Mouse (Mus musculus) adrenal gland, adult 18-20 months (tissue): Measurements from ENCODE around the gene Sox21. TPM values are rescaled to one million over a fixed set of nuclear protein-coding genes. Genes with fewer than 3 reads are reported as not detected.

Experiments used
- DNase-seq, 2 experiments: peaks; one replicate each; pipeline ENCODE4 v3.0.0; 2021 to 2022; ENCODE audit warnings: low spot score in 2 of 2
- long read RNA-seq, 2 experiments: library from polyadenylated mRNA; stranded (forward); transcript quantifications; one replicate each; pipeline ENCODE4 v2.0.0; 2021
- total RNA-seq, 2 experiments: library from RNA; stranded (reverse); gene quantifications; 1 replicate in 1 of 2; 2 replicates in 1 of 2; pipeline ENCODE4 v1.2.3; 2021

The Sox21 gene
- total RNA-seq = not detected
- long read RNA-seq, experiment 1 = 0 reads
- long read RNA-seq, experiment 2 = 0 reads

DNA sequence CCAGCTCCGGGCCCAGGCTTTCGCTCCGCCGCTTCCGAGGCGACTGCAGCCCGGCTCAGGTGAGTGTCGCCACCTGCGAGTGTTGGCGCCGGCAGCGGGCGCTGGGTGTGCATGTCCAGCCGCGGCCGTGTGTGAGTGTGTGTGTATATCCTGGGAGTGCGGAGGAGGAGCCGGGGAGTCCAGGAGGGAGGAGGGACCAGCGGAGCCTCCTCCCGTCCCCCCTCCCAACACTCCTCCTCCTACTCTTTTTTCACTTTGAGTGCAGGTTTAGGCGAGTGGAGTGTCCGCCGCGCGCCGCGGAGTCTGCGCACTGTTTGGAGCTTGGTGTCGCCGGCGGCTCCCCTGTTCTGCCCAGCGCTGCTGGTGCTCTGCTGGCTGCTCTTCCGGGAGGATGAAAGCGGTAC, at the start of gene Sox21:
Gene Sox21 (minus strand): TSS at position 145 of the 404 bp plus-strand sequence.
- DNase-seq = peak in 1 of 2 experiments; percentile 22

DNA sequence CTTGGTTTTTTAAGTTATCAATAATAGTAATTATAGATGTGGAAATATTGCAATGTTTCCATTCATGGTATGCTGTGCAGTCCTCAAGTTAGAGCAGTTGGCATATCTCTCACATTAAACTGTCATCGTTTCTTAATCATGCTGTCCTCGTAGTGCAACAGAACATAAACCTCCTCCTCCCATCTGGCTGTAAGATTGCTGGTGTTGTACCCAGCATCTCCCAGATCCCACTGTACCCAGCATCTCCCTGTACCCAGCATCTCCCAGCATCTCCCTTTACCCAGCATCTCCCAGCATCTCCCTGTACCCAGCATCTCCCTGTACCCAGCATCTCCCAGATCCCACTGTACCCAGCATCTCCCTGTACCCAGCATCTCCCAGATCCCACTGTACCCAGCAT, 49.3 kb upstream of the Sox21 start:
- no peak for DNase-seq

DNA sequence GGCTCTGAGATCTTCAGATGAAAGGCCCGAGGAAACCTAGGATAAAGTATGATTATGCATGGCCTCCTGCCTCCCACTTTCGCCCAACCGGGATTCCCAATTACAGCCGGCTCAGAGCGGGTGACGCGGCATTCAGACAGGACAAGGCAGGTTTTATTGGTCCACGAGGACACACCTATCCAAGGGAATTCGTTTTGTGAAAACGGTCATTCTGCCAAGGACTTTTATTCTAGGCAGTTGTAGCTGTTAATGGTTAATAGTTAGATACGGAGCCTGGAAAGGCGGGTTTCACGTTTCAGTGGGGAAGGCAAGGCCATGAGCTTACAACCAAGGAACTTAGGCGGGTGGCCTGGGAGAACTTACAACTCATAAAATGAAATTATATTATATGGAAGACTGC, 46.1 kb upstream of the Sox21 start:
- DNase-seq = no peak

DNA sequence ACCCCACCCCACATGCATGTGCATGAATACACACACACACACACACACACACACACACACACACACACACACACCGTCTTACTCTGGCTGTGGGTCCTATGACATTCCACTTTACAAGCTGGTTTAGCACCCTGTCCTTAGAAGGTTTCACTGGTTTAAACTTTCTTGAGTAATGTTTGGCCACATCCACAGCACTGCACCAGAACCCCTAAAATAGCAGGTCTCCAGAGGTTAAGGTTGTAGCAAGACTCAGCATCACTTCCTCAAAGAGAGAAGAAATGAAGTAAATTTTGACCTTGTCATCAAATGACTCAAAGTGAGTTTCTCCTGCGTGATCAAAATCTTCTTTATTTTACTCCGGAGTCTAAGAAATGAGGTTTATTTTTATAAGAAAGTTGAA, 45.4 kb upstream of the Sox21 start:
- DNase-seq = no peak

DNA sequence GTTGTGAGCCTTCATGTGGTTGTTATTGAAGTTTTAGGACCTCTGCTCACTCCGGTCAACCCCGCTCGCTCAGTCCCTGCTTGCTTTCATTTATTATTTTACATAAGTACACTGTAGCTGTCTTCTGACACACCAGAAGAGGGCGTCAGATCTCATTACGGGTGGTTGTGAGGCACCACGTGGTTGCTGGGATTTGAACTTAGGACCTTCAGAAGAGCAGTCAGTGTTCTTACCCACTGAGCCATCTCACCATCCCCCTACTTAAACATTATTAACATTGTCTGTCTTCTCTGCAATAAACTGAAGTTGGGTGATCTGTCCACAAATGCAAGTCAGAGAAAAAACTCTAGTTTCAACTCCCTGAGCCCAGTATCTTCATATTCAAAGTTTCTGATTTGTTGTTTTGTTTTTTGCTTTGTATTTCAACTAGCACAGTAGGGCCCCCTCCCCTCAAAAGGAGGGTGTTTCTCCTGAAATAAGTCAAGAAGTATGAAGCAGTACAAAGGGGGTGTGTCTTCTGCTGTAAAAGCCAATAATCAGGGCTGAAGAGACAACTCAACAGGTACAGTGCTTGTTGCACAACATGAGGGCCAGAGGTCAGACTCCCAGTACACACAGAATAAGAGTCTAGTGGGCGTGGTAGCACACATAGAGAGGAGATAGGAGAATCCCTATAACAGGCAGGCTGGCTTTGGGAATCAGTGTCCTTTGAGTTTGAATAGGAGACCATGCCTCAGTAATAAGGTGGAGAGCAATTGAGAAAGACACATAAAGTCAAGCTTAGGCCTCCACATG, 41.1 kb upstream of the Sox21 start:
- no peak for DNase-seq

DNA sequence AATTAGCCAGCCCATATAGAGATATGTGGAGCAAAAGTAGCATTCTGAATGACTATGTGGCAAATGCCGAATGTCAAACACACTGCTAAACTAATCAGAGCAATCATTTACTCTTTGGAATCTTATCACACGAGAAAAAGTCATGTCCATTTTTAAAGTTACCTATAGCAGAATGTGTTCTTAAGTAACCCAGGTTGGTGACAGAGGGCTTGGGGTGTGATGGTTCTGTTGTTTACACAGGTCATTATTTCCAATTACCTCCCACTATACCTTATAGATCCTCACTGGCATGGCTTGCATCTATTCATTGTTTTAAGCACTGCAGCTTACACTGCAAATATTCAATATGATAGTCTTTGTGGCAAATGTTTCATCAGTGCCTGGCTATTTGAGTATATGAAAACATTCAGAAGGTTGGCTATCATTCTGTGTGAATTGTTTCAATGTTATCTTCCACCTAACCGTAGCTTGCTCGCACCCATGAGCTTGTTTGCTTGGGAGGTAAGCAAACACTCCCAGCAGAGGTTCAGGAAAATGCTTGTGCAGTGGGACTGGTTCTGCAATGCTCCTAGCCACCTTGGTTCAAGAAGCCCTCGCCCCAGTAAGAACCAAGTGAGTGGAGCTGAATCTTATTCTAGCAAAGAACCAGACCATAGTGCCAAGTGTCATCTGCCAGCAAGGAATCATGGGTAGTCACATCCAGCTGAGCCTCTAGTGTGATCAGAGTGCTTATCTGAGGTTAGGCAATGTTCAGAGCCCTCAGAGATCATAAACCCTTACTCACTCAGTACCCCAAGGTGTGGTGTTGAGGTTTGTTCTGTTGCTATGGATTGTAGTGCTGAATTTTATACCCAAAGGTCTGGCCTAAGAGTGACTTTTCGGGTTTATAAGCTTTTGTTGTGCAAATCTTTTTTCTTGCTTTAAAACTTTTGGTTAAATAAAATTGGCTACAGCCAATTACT, 36.0 kb upstream of the Sox21 start:
- DNase-seq = no peak

DNA sequence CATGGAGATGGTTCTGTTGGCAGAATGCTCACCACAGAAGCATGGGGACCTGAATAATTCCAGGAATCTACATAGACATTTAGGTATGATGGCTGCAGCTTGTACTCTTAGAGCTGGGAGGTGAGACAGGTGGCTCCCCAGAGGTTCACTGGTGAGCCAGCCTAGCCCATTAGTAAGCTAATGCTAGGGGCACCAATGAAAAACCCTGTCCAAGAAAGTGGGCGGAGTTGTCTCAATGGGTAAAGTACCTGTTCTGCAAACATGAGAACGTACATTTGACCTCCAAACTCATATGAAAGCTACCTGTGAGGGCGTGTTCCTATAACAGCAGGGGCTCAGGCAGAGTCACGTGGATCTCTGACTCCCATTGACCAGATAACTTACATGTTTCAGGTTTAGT, 32.0 kb upstream of the Sox21 start:
- no peak for DNase-seq

DNA sequence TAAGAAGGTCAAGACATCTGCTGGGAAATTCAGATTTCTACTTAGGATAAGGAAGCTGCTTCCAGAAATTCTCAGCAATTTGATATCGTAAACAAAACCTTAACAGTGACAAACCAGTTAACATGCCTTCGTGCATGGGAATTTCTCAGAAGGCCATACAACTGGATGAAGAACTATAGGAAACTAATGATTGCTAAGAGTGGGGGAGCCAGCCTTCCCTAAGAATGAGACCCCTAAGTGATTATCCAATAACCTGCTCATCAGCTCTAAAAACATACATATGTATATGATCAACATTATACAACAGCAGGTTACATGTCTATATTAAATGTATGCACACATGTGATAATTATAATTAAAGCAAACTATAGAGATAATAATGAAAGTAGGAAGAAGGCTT, 29.8 kb upstream of the Sox21 start, which contains the start of gene Gm9376:
Gene Gm9376 (plus strand): TSS at position 301 of the 400 bp plus-strand sequence.
- no peak for DNase-seq

DNA sequence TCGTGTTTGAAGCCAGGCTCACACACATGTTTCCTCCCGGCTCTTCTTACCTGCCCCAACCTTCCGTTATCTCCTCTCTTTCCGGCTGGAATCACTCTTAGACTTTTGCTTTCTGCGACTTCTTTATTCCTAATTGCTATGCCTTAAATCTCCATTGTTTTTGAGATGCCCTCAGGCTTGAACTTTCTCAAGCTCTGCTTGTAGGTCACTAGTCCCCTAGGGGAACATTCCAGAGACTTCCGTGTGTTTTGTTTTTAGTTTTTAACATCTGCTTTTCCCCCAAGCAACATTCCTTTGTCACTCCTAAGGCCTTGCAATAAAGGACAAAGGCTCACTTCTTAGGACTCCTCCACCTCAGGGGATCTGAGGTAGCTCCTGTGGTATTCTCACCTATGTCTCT, 16.6 kb upstream of the Sox21 start:
- no peak for DNase-seq

DNA sequence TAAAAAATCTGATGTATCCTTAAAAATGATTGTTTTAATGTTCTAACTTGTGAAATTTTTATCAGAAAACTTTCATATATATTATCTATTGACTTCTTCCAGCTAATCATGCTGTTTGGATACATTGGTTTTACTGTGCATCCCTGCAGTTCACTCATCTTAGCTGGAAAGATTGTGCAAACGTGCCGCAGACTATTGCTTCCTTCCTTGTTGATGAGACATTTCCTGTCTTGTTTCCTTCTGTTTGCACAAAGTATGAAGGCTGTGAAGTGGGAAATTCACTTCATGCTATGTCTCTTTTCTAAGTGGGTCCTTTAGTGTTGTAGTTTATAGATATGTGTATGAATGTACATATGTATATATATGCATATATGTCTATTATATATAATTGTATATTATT, 4.6 kb upstream of the Sox21 start:
- DNase-seq = no peak

DNA sequence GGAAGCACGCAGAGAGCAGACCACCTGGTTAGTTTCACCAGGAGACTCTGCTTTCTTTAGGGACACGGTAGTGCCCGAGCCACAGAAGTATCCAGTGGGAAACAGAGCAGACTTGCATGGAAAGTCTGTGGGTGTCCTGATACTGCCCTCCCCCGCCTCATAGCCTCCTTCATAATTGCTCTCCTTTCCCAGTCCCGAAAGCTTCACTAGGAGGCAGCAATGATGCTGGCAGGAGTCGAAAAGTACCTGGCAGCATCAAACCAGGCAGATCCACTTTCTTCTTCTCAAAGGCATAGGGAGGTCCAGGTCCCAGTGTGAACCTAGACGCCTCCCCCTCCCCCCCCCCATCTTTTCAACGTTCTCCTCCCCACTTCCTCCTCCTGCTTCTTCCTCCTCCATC, 2.5 kb upstream of the Sox21 start:
- no peak for DNase-seq

DNA sequence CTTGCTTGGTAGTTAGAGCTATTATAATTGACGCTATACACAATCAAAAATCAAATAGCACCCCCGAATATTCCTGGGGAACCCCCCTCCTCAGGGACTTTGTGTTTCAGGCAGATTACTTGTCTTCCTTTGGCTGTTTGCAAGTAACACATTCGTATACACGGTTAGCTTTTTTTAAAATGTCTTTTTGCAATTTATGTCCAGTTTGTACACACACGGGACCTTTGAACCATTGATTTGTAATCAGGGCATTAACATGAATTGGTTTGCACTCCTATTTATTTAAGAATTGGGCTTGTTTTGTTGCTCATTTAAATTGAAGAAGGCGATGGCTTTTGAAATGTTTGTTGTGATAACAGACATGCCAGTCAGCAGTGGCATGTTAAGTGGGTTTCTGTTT, 956 bp upstream of the Sox21 start:
- DNase-seq = no peak

DNA sequence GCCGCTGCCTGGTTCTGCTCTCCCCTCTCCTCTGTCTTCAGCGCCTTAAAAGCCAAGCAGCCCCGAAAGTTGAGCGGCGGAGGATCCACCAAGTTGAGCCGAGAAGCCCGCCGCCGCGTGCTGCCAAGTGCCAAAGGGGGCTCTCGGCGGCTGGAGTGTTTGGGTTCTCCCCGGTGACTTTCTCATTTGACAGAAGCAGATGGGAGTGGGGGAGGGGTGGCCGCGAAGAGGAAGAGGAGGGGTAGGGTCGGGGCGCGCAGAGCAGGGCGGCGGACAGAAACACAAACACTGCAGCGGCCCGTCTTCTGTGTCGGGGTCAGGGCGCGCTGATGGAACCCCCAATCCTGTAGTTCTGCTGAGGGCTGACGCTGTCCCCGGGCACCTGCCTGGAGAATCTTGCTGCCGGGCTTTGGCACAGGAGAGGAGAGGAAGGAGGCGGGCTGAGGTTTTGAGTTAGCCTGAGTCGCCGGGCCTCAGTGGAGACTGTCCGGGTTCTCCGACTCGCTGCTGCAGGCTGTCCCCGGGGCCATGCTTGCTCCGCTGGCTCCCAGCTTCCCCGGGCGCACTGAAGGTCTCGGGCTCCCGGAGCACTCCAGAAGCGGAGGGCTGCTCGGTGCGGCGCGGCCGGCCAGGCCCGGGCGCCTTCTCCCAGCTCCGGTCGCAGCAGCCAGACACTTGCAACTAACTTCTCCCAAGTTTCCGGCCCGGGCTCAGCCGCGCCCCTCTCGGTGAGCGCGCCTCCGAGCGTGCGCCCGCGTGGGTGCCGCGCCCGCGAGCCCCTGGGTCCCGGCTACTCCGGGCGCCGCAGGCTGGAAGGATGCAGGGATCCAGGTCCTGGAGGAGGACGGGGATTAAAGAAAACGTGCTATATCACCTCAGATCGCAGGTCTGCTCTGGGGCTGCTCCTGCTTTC, 601 bp downstream of the Sox21 start:
- peak; percentile 23 to 31 for DNase-seq

DNA sequence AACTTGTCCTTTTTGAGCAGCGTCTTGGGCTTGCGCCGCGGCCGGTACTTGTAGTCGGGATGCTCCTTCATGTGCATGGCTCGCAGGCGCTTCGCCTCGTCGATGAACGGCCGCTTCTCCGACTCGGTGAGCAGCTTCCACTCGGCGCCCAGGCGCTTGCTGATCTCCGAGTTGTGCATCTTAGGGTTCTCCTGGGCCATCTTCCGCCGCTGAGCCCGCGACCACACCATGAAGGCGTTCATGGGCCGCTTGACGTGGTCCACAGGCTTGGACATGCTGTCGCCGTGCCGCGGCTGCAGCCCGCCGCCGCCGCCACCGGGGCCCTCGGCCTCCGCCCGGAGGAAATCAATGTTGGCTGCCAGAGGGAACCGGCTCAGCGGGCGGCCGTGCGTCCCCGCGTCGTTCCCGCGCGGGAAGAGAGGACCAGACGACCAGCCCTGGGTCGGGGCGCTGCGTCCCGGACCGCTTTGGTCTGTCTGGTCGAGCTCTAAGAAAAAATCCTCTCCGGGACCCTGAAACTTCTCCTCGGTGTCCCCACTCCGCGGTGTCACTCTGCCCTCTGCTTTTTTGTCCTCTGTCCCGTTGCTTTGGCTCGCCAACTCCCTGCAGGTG, 1.4 kb downstream of the Sox21 start:
- DNase-seq = peak in 1 of 2 experiments; percentile 8

DNA sequence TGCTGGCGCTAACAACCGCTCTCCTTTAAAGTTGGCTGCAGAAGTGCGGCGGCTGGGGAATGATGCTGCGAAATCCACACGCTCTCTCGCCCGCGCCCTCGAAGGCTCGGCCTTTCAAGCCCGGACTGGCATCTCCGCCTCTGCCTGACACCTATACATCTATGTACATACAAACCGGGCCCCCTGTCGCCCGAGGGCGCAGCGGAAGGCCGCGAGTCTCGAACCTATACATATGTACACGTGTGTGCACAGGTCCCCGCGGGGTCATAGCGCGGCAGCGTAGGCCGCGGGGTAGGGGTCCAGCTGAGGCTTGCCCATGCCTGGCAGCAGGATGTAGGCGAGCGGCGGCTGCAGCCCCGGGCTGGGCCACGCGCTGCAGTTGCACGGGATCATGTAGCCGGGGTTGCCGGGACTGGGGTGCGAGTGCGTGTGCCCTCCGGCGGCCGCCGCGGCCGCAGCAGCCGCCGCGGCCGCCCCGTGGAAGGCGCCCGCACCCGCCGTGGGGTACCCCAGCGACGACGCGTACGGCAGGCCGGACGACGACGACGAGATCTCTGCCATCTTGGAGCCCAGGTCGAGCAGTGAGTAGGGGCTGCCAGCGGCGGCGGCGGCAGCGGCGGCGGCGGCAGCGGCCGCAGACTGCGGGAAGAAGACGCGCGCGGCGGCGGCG, 2.2 kb downstream of the Sox21 start:
- DNase-seq = no peak

DNA sequence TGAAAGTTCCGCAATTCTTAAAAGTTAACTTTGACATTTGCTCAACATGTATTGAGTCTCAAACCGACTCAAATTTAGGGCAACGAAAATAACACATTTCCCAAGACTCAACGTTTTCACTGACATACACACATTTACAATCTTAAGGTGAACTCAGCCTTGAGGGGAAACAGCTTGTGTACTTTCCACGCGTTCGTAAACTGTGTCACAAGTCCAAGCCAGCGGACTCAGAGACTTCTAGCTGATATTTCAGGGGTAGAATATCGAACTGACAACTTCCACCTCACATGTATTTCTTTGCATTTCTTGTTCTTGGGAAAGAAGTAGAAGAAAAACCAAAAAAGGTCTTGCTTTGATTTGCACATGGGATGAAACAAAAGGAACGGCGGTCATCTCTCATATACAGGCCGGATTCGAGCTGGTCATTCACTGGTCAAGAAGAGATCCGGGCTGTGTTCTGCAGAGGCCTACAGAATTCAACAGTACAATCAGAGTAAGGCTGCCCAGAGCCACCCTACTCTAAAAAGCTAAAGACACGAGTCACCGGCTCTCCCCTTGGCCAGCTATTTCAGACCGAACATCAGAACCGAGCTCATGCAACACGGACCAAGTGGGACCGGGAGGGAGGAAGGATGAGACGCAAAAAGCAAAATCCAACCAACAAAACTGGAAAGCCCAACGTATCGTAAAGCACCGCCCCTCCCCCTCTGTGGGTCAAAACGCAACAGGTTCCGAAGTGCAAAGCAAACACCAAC, 2.9 kb downstream of the Sox21 start:
- no peak for DNase-seq

DNA sequence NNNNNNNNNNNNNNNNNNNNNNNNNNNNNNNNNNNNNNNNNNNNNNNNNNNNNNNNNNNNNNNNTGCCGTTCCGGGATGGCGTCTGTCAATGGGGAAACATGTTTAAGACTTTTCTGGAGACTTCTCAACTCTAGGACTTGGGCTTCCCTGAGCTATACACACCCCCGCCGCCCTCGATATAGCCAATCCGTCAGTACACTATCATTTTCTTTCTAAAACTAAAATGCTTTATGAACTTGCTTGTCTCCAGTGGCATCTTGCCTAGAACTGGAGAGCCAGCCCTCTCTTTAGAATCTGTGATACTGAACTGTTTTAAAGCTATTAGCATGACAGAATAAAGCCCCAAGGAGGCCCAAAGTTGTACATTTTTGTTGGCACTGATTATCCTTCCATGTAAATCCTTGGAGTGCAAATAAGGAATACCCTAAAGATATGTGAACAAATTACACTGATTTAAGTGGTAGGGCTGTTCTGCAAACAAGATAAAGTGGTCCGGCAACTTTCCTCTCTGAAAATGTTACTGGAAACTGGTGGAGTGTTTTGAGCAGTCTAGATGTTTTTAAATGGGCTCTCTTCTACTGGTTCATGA, 4.4 kb downstream of the Sox21 start:
- no peak for DNase-seq

DNA sequence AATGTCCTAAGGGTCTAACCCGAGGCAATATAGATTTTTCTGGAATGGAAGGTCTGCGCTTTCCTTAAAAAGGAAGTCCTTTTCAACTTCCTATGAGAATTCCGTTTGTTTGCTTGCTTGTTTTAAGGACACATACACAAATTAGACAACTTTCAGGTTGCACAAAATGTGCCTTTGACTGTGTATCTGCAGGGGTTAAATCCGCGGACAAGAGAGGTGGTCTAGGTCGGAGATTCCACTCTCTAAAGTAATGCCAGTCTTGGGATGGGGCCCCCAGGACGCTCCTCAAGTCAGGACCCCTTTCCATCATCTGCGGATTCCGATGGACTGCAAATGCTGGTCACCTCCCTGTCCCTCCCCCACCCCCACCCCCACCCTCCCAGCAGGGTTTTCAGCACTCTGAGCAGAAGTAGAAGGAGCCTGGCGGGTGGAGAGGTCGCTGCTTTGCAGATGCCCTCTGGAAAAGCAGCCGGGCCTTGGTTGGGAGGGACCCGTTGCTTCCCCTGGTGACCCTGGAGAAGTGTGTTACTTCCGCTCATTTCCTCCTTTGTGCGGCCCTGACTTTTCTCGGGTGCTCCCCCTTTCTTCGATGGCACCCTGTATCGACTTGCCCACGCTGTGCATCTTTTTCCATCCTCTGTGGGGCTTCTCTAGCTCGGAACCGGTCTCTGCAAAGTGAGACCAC, 10.2 kb downstream of the Sox21 start:
- no peak for DNase-seq
